Mouse (Mus musculus) forebrain, embryonic 16.5 days (tissue): ENCODE measurements around the gene Ift43. TPM values are rescaled to one million over a fixed set of nuclear protein-coding genes. Genes with fewer than 3 reads are reported as not detected.

Experiments
- ATAC-seq: fragments of 200-750 bp; cut with Nextera tagmentation; 2 replicates; pipeline ENCODE4 v1.8.0; 2017; ENCODE audit warnings: mild to moderate bottlenecking, moderate library complexity
- H3K27ac ChIP-seq: fragments of 300-500 bp; sonication (generic); 2 replicates; pipeline ENCODE4 v1.5.1; 2014; ENCODE audit warnings: low read length, control low read depth
- H3K27me3 ChIP-seq: fragments of 300-500 bp; sonication (generic); replicated peaks from 2 replicates; pipeline ENCODE4 v1.6.1; 2014; ENCODE audit warnings: low read length; ENCODE audit not compliant: control insufficient read depth, insufficient read depth
- H3K36me3 ChIP-seq: fragments of 300-500 bp; sonication (generic); 2 replicates; pipeline ENCODE4 v1.6.1; 2014; ENCODE audit not compliant: control insufficient read depth, insufficient read depth
- H3K4me1 ChIP-seq: fragments of 300-500 bp; sonication (generic); replicated peaks from 2 replicates; pipeline ENCODE4 v1.6.1; 2014; ENCODE audit warnings: low read length; ENCODE audit not compliant: control insufficient read depth, insufficient read depth
- H3K4me2 ChIP-seq: fragments of 300-500 bp; sonication (generic); 2 replicates; pipeline ENCODE4 v1.6.1; 2014; ENCODE audit warnings: mild to moderate bottlenecking, low read length, control low read depth
- H3K4me3 ChIP-seq: fragments of 300-500 bp; sonication (generic); replicated peaks from 2 replicates; pipeline ENCODE4 v1.5.1; 2014; ENCODE audit warnings: mild to moderate bottlenecking, low read length, control low read depth
- H3K9ac ChIP-seq: fragments of 300-500 bp; sonication (generic); replicated peaks from 2 replicates; pipeline ENCODE4 v1.6.1; 2014; ENCODE audit warnings: low read depth, low read length, control low read depth
- H3K9me3 ChIP-seq: fragments of 300-500 bp; sonication (generic); 2 replicates; pipeline ENCODE4 v1.6.1; 2016; ENCODE audit warnings: low read length; ENCODE audit not compliant: control insufficient read depth
- WGBS: fragments of 180-500 bp; shearing (Covaris S2); extraction: QIAGEN DNeasy Blood & Tissue Kit; methylation state at CpG from one replicate; pipeline ENCODE4 v1.1.7; 2014; 5-methylcytosine and 5-hydroxymethylcytosine counted together
- polyA plus RNA-seq: library from polyadenylated mRNA; unstranded; fragments of >200 nt; fragmentation: Nextera tagmentation; extraction: Ambion mirVana; gene quantifications from 2 replicates; pipeline ENCODE4 v1.2.1, GENCODE M21; 2015

Gene Ift43
- polyA plus RNA-seq, 1 experiment from 2014 or later = 59.9 TPM

- H3K9me3 ChIP-seq = no peaks in the 10 kb centered on the region
- peak; percentile 85 for ATAC-seq
- no peaks in the 10 kb centered on the region for H3K4me1 ChIP-seq
- H3K9ac ChIP-seq = no peak overlapping the region
- H3K27me3 ChIP-seq = no peaks in the 10 kb centered on the region
- no peaks in the 10 kb centered on the region for H3K36me3 ChIP-seq
- H3K4me2 ChIP-seq = no peak overlapping the region
- no peak overlapping the region for H3K4me3 ChIP-seq
- H3K27ac ChIP-seq = no peak overlapping the region
- 20% methylated on average over 2 of the region's 2 CpGs for WGBS
Measured at GRCm38 (mm10) chr12:86132799-86133198, 50.5 kb downstream of the Ift43 start.

GRCm38 (mm10) chr12:86135691-86136090 is 53.4 kb downstream of the Ift43 start:
- Histone ChIP-seq H3K9ac (no peak overlapping the region), H3K27me3 (no peaks in the 10 kb centered on the region), H3K4me1 (no peaks in the 10 kb centered on the region), H3K9me3 (no peaks in the 10 kb centered on the region), H3K4me2 (no peak overlapping the region), H3K4me3 (no peak overlapping the region), H3K36me3 (no peaks in the 10 kb centered on the region), H3K27ac (no peak overlapping the region)
- 59% methylated on average over 4 of the region's 4 CpGs for WGBS
- no peak for ATAC-seq

- H3K27ac ChIP-seq = no peak overlapping the region
- no peaks in the 10 kb centered on the region for H3K4me1 ChIP-seq
- no peaks in the 10 kb centered on the region for H3K27me3 ChIP-seq
- no peak overlapping the region for H3K9ac ChIP-seq
- no peak for ATAC-seq
- no peaks in the 10 kb centered on the region for H3K9me3 ChIP-seq
- 84% methylated on average over 9 of the region's 9 CpGs for WGBS
- no peak overlapping the region for H3K4me2 ChIP-seq
- H3K4me3 ChIP-seq = no peak overlapping the region
- H3K36me3 ChIP-seq = no peaks in the 10 kb centered on the region
Measured at GRCm38 (mm10) chr12:86138696-86139095, 56.4 kb downstream of the Ift43 start.

- H3K4me2 ChIP-seq = no peak overlapping the region
- H3K27me3 ChIP-seq = no peaks in the 10 kb centered on the region
- H3K9me3 ChIP-seq = no peaks in the 10 kb centered on the region
- no peak for ATAC-seq
- 87% methylated on average over 1 of the region's 1 CpGs for WGBS
- no peak overlapping the region for H3K27ac ChIP-seq
- no peaks in the 10 kb centered on the region for H3K4me1 ChIP-seq
- no peaks in the 10 kb centered on the region for H3K36me3 ChIP-seq
- H3K4me3 ChIP-seq = no peak overlapping the region
- no peak overlapping the region for H3K9ac ChIP-seq
Measured at GRCm38 (mm10) chr12:86142389-86142788, 60.0 kb downstream of the Ift43 start.

- no peak overlapping the region for H3K27ac ChIP-seq
Measured at GRCm38 (mm10) chr12:86146246-86146645, 63.9 kb downstream of the Ift43 start.

GRCm38 (mm10) chr12:86148271-86148670 is 65.9 kb downstream of the Ift43 start:
- H3K9me3 ChIP-seq = no peaks in the 10 kb centered on the region
- H3K4me1 ChIP-seq = peaks cover 3% of the 10 kb centered on the region
- H3K4me3 ChIP-seq = no peak overlapping the region
- no peak overlapping the region for H3K4me2 ChIP-seq
- H3K36me3 ChIP-seq = peaks cover 4% of the 10 kb centered on the region
- no peaks in the 10 kb centered on the region for H3K27me3 ChIP-seq
- no peak overlapping the region for H3K9ac ChIP-seq
- ATAC-seq = no peak
- H3K27ac ChIP-seq = no peak overlapping the region
- WGBS = 87% methylated on average over 6 of the region's 6 CpGs

More at GRCm38 (mm10) chr12:86146246-86146645, 63.9 kb downstream of the Ift43 start:
- Histone ChIP-seq H3K4me2 (no peak overlapping the region), H3K36me3 (peaks cover 4% of the 10 kb centered on the region), H3K4me1 (no peaks in the 10 kb centered on the region), H3K27me3 (no peaks in the 10 kb centered on the region), H3K9me3 (no peaks in the 10 kb centered on the region), H3K4me3 (no peak overlapping the region), H3K9ac (no peak overlapping the region)
- no peak for ATAC-seq
- WGBS = 94% methylated on average over 3 of the region's 3 CpGs

GRCm38 (mm10) chr12:86149087-86149486 is 66.7 kb downstream of the Ift43 start:
- ATAC-seq = no peak
- WGBS = 88% methylated on average over 6 of the region's 6 CpGs
- no peak overlapping the region for H3K4me3 ChIP-seq

GRCm38 (mm10) chr12:86151941-86152340 is 69.6 kb downstream of the Ift43 start:
- no peak overlapping the region for H3K9ac ChIP-seq
- WGBS = 82% methylated on average over 12 of the region's 12 CpGs
- no peaks in the 10 kb centered on the region for H3K9me3 ChIP-seq
- no peak overlapping the region for H3K4me2 ChIP-seq
- ATAC-seq = no peak
- H3K27me3 ChIP-seq = no peaks in the 10 kb centered on the region
- H3K4me1 ChIP-seq = peaks cover 9% of the 10 kb centered on the region
- H3K4me3 ChIP-seq = no peak overlapping the region
- H3K27ac ChIP-seq = no peak overlapping the region
- peaks cover 4% of the 10 kb centered on the region for H3K36me3 ChIP-seq

More at GRCm38 (mm10) chr12:86149087-86149486, 66.7 kb downstream of the Ift43 start:
- Histone ChIP-seq H3K4me1 (peaks cover 9% of the 10 kb centered on the region), H3K9ac (no peak overlapping the region), H3K27me3 (no peaks in the 10 kb centered on the region), H3K36me3 (peaks cover 4% of the 10 kb centered on the region), H3K4me2 (no peak overlapping the region), H3K27ac (no peak overlapping the region), H3K9me3 (no peaks in the 10 kb centered on the region)

GRCm38 (mm10) chr12:86153213-86153957 is 71.0 kb downstream of the Ift43 start:
- 49% methylated on average over 12 of the region's 12 CpGs for WGBS
- Histone ChIP-seq H3K4me2 (no peak overlapping the region), H3K4me3 (no peak overlapping the region), H3K36me3 (peaks cover 4% of the 10 kb centered on the region), H3K9ac (no peak overlapping the region), H3K4me1 (peaks cover 22% of the 10 kb centered on the region), H3K27ac (no peak overlapping the region), H3K27me3 (no peaks in the 10 kb centered on the region), H3K9me3 (no peaks in the 10 kb centered on the region)
- ATAC-seq = no peak
